Comparison of ENCODE assay signal across 9 mouse cellular contexts in the genomic region with DNA sequence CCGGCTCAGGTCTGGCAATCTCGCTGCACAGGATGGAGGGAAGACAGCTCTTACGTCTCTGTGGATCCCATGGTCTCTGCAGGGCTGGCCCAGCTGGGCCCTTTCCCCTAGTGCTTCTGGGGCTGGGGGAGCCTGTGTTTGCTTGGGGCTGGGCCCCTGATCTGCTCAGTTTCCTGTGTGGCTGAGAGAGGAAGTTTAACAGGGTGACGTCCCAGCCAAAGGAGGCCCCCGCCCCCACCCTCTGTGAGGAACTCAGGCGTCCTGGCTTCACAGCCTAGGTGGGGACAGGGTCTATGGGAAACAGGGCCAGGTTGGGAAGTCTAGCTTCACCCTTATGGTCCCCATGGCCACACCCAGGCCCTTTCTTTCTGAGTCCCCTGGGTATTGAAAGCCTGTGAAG. TPM values are rescaled to one million over a fixed set of nuclear protein-coding genes. Genes with fewer than 3 reads are reported as not detected.
DNase-seq lines count a peak whose midpoint lies in the region; ATAC-seq and TF ChIP-seq lines count a peak whose summit lies in the region.
"Had no signal": no experiment of that assay in that cellular context is flagged by ENCODE, and none has a peak within 500 bp of the region (broad histone marks: within the 10 kb centered on the region; RNA-seq: fewer than 3 reads in every experiment).

A gene (minus strand): TSS at position 179 of the 400 bp plus-strand sequence.

- TF ChIP-seq CTCF in lung, embryonic 14.5 days (IDR thresholded peaks at IDR 0.05; ENCODE audit: low read depth), result no peak

- H3K4me3 ChIP-seq in hindbrain, embryonic 12.5 days, result no peak within 1 kb of the TSS
- H3K4me3 ChIP-seq in hindbrain, embryonic 14.5 days (replicated peaks; ENCODE audit: low read length), result no peak within 1 kb of the TSS
- H3K4me3 ChIP-seq in forebrain, embryonic 16.5 days (replicated peaks; ENCODE audit: low read length), result no peak within 1 kb of the TSS
- no peak within 1 kb of the TSS for H3K4me3 ChIP-seq in lung, embryonic 14.5 days (ENCODE audit: low read depth, low read length)
- H3K4me3 ChIP-seq: limb, embryonic 13.5 days had no signal

- H3K9ac ChIP-seq in hindbrain, embryonic 12.5 days, result no peak within 1 kb of the TSS; the same call in 1 of the 2 replicates
- H3K9ac ChIP-seq in hindbrain, embryonic 14.5 days, result no peak within 1 kb of the TSS
- no peak within 1 kb of the TSS for H3K9ac ChIP-seq in forebrain, embryonic 16.5 days (replicated peaks; ENCODE audit: low read depth, low read length)
- H3K9ac ChIP-seq in lung, embryonic 14.5 days, result no peak within 1 kb of the TSS
- H3K9ac ChIP-seq: limb, embryonic 13.5 days had no signal

- DNase-seq in hindbrain, embryonic 14.5 days (ENCODE audit: low spot score), result no peak
- no peak for DNase-seq in lung, embryonic 14.5 days
- DNase-seq in splenic B cell, adult 2 months (ENCODE audit: low read depth, low spot score), result peak; percentile 81
- no peak for DNase-seq in layer of hippocampus, adult 8-10 months (ENCODE audit: low spot score in 2 of 2)
- no peak for DNase-seq in urinary bladder, postnatal 10 days (ENCODE audit: low spot score)
- DNase-seq in left cerebral cortex, adult 11 months (ENCODE audit: low spot score), result no peak

- no peaks in the 10 kb centered on the region for H3K27me3 ChIP-seq in hindbrain, embryonic 12.5 days
- H3K27me3 ChIP-seq in hindbrain, embryonic 14.5 days (ENCODE audit: control insufficient read depth, insufficient read depth, low read length), result no peaks in the 10 kb centered on the region
- no peaks in the 10 kb centered on the region for H3K27me3 ChIP-seq in forebrain, embryonic 16.5 days (replicated peaks; ENCODE audit: control insufficient read depth, insufficient read depth, low read length)
- H3K27me3 ChIP-seq in lung, embryonic 14.5 days (ENCODE audit: insufficient read depth, low read length), result no peaks in the 10 kb centered on the region
- H3K27me3 ChIP-seq in splenic B cell, adult 2 months (ENCODE audit: control insufficient read depth, insufficient read depth, low read length, poor library complexity, severe bottlenecking), result no peaks in the 10 kb centered on the region

- no peaks in the 10 kb centered on the region for H3K9me3 ChIP-seq in hindbrain, embryonic 12.5 days (replicated peaks)
- no peaks in the 10 kb centered on the region for H3K9me3 ChIP-seq in hindbrain, embryonic 14.5 days (ENCODE audit: control insufficient read depth, low read length)
- H3K9me3 ChIP-seq in forebrain, embryonic 16.5 days (ENCODE audit: control insufficient read depth, low read length), result no peaks in the 10 kb centered on the region
- H3K9me3 ChIP-seq in lung, embryonic 14.5 days (ENCODE audit: low read depth, low read length), result no peaks in the 10 kb centered on the region
- H3K9me3 ChIP-seq: limb, embryonic 13.5 days had no signal

- WGBS in hindbrain, embryonic 12.5 days, result 55% methylated on average over 6 of the region's 6 CpGs
- 65% methylated on average over 6 of the region's 6 CpGs for WGBS in hindbrain, embryonic 14.5 days
- WGBS in forebrain, embryonic 16.5 days, result 62% methylated on average over 6 of the region's 6 CpGs
- 27% methylated on average over 6 of the region's 6 CpGs for WGBS in lung, embryonic 14.5 days

- H3K36me3 ChIP-seq in hindbrain, embryonic 12.5 days, result peaks cover 24% of the 10 kb centered on the region
- peaks cover 35% of the 10 kb centered on the region for H3K36me3 ChIP-seq in hindbrain, embryonic 14.5 days (replicated peaks; ENCODE audit: control insufficient read depth, insufficient read depth)
- peaks cover 17% of the 10 kb centered on the region for H3K36me3 ChIP-seq in forebrain, embryonic 16.5 days (ENCODE audit: control insufficient read depth, insufficient read depth)
- H3K36me3 ChIP-seq in lung, embryonic 14.5 days (ENCODE audit: insufficient read depth), result no peaks in the 10 kb centered on the region
- H3K36me3 ChIP-seq in splenic B cell, adult 2 months (ENCODE audit: control insufficient read depth, insufficient read depth, low read length, poor library complexity, severe bottlenecking), result no peaks in the 10 kb centered on the region
- H3K36me3 ChIP-seq: limb, embryonic 13.5 days had no signal

- peaks cover 7% of the 10 kb centered on the region; the same call in 1 of the 2 replicates for H3K4me1 ChIP-seq in hindbrain, embryonic 12.5 days
- H3K4me1 ChIP-seq in hindbrain, embryonic 14.5 days (replicated peaks; ENCODE audit: control insufficient read depth, insufficient read depth, low read length), result no peaks in the 10 kb centered on the region
- no peaks in the 10 kb centered on the region for H3K4me1 ChIP-seq in forebrain, embryonic 16.5 days (replicated peaks; ENCODE audit: control insufficient read depth, insufficient read depth, low read length)
- H3K4me1 ChIP-seq in lung, embryonic 14.5 days (ENCODE audit: insufficient read depth), result no peaks in the 10 kb centered on the region

- peak within 1 kb of the TSS; percentile 23; the same call in 1 of the 2 replicates for H3K27ac ChIP-seq in hindbrain, embryonic 12.5 days
- no peak within 1 kb of the TSS for H3K27ac ChIP-seq in hindbrain, embryonic 14.5 days
- no peak within 1 kb of the TSS for H3K27ac ChIP-seq in forebrain, embryonic 16.5 days (ENCODE audit: low read length)
- no peak within 1 kb of the TSS for H3K27ac ChIP-seq in lung, embryonic 14.5 days (ENCODE audit: low read depth)
- H3K27ac ChIP-seq: limb, embryonic 13.5 days had no signal

- ATAC-seq in hindbrain, embryonic 12.5 days (ENCODE audit: low FRiP score), result peak; percentile 14; the same call in 1 of the 2 replicates
- no peak for ATAC-seq in hindbrain, embryonic 14.5 days (ENCODE audit: low FRiP score)
- peak; percentile 26; the same call in 1 of the 2 replicates for ATAC-seq in forebrain, embryonic 16.5 days
- ATAC-seq in lung, embryonic 14.5 days (ENCODE audit: insufficient read depth), result peak; percentile 39; the same call in 1 of the 2 replicates

- H3K4me2 ChIP-seq in hindbrain, embryonic 12.5 days (replicated peaks), result no peak within 1 kb of the TSS
- H3K4me2 ChIP-seq in hindbrain, embryonic 14.5 days (replicated peaks), result no peak within 1 kb of the TSS
- H3K4me2 ChIP-seq in forebrain, embryonic 16.5 days (ENCODE audit: low read length), result no peak within 1 kb of the TSS
- H3K4me2 ChIP-seq in lung, embryonic 14.5 days, result no peak within 1 kb of the TSS
- H3K4me2 ChIP-seq: limb, embryonic 13.5 days had no signal

RNA-seq across cellular contexts. Expression of the gene that starts here (rescaled TPM):
- polyA plus RNA-seq in hindbrain, embryonic 12.5 days (2016; fragmentation: Nextera tagmentation; extraction: Ambion mirVana), result 3.2 and 3.7 TPM in 2 replicates
- 2.8 and 3.6 TPM in 2 replicates for polyA plus RNA-seq in hindbrain, embryonic 14.5 days (2014; fragmentation: Nextera tagmentation; extraction: Ambion mirVana)
- 2.4 and 4.2 TPM in 2 replicates for polyA plus RNA-seq in forebrain, embryonic 16.5 days (2015; fragmentation: Nextera tagmentation; extraction: Ambion mirVana)
- polyA plus RNA-seq in lung, embryonic 14.5 days (2014; fragmentation: Nextera tagmentation; extraction: Ambion mirVana), result 3.4 and 4.6 TPM in 2 replicates
- 1 to 10 TPM; 1.1 to 4.4 (median 3.0) TPM for total RNA-seq in layer of hippocampus, adult 8-10 months (2022)
